Mouse (Mus musculus) right cerebral cortex, postnatal 25 days (tissue): ENCODE results near the gene Ank.
"Not testable (repeated sequence)": the region's sequence is repeated elsewhere in the genome, so short reads cannot be mapped to it uniquely, and the experiment has no call there.

Experiments used
- DNase-seq: peaks from one replicate; pipeline ENCODE4 v3.0.0; 2022

The Ank gene

DNA sequence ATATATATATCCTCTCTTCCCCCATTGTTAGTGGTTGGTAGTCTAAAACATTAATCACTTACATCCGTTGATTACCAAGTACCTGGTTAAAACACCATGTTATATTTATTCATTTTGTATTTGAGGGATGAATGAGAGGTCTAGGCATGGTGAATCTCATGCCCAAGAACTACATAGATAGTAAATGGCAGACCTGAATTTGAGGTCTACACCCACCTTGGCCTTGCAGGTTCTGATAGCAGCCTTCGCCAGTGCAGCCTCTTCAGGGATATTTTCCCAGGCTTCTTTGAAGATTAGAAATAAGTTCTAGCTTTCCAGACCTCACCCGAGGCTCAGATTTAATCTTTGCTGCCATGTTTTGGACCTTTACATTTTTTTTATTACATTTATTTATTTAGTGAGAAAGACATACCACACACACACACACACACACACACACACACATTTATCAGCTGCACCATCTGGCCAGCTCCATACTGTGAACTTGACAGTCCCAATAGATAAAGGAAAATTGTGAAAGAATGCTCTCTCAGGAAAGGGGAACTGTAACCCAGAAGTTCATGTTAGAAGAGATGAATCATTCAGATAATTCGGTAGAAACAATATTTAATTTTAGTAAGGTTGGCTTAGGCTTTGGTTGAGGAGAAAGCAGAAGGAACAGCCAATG is 2.5 kb downstream of the Ank start:
- DNase-seq = no peak

DNA sequence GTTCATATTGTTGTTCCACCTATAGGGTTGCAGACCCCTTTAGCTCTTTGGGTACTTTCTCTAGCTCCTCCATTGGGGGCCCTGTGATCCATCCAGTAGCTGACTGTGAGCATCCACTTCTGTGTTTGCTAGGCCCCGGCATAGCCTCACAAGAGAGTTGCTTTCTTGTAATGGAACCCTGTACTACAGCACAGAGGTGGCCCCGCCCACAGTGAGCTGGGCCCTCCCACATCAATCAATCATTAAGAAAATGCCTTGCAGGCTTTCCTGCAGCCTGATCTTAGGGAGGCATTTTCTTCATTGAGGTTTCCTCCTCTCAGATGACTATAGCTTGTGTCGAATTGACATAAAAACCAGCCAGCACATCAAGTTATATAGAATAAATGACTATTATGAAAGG is 3.9 kb downstream of the Ank start:
- not testable (repeated sequence) for DNase-seq

DNA sequence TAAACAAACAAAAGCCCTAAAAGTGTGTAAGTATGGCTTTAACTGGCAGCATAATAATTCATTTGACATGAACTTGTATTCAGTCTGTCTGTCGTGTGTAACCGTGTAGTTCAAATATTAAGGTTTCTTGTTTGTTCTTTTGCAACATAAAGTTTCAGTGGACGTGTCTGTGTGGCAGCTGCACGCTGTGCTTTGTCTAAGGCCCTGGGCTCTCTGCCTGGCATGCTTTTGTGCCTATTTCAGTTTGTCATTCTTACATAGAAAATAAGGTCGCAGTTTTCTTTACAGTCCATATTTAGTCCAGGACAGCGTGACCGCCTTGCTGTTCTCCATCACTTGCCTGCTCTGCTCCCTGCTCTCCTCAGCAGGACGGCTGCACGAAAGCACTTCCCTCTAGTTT is 5.8 kb downstream of the Ank start:
- DNase-seq = no peak

DNA sequence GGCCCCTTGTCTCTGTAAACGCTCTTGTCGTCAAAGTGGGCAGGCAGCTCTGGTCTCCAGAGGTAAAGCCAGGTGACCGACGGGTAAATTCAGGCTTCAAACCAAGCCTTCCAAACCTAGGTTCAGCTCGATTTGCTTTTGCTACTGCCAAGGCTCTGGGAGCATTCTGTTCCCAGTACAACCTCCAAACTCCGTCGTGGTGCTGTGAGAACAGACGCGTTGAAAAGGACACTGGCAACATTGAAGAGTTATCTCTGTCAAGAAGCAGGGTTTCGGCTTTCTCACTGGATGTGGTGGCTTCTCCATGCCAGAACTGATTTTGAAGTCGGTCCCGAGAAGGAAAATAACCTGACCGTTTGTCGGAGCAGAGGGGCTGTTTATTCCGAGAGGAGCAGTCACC is 9.5 kb downstream of the Ank start:
- no peak for DNase-seq

DNA sequence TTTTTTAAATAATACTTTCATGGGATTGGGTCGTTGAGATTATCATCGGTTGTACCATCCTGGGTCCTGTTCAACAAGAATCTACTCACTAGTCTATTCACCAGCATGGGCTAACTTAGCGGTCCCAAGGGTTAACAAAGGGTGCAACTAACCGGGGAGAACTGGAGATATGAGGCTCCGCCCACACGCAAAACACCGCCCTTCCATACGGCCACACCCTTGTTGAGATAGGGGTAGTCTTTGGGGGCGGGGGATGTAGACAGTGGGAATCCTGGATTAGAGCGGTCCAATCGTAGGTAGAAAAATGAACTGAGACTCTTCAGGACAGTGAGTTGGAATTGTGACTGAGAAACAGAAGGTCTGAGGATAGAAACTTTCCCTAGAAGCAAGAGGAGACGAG is 10.2 kb downstream of the Ank start:
- DNase-seq = no peak

DNA sequence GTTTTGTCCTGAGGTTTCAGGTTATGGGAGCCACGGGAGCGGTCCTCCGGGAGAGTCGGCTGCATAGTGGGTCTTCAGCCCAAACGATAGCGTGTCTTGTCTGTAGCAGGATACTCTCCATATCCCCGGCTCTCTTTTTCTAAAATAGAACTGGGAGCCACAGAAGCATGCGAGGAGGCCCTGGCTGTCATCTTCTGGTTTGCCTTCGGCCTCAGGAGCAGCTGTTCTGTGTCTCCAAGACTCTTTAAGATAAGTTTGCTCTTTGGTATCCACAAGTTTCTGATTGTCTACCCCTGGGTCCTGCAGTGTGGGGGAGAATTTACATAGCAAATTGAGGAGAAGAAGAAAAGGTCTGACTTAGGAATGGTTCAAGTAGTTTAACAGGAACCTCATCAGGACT is 10.7 kb downstream of the Ank start:
- DNase-seq = no peak

DNA sequence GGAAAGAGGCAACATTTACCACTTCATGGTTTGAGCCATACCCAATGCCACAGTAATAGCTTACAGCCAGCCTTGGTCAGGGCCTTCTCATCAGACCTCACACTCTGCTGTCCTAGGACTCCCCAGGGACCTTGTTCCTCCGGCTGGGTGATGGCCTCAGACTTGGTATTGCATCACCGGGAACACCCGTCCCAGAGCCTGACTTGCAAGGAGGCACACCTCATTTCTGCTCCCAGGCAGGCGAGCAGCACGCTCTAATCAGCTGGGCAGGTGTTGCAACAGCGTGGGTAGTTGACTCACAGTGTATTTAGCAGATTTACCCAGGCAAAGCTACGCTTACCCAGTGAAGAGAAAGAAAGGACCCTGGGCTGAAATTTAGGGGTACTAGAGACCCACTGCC is 11.2 kb downstream of the Ank start:
- DNase-seq = no peak

DNA sequence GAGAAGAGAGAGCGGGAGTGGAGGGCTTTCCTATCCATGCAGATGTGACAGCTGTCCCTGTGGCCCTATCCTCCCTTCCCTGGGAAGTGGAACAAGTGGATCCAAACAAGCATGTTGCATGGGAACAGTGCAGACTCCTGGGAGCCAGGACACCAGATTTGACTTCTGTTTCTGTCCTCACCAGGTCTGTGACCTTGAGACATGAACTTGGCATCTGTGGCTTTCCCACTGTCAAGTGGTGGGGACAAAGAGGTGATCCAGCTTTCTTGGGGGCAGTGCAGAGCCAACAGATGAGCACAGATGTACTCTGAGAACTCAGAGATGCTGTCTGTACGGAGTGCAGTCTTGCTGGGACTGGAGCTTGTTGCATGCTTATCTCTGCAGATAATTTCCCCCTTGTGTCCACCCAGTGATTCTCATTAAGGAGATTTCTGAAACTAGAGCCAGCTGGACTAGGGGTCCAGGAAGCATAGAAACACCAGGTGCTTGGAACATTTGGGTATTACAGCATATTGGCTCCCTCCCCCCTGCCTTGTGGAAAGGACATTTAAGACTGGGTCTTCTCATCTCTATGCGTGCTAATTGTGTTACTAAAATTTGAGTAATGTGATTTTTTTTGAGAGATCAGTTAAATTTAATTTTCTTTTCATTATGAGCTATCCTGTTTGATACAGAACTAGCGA is 14.0 kb downstream of the Ank start:
- DNase-seq = no peak

DNA sequence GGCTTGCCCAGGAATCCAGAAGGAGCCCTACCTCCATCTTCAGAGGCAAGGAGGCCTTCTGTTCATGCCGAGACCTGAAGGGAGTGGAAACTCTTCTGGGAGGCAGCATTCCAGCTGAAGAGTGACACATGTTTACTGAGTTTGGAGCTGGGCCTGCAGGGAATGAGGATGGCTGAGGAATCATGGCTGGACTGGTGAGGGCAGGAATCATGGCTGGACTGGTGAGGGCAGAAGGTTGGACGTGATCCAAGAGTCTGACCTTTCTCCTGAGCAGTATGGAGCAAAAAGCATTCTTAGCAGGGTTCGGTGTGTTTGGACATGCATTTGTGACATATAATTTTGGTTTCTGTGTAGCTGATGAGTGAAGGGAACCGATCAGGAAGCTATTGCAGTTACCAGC is 15.5 kb downstream of the Ank start:
- no peak for DNase-seq

DNA sequence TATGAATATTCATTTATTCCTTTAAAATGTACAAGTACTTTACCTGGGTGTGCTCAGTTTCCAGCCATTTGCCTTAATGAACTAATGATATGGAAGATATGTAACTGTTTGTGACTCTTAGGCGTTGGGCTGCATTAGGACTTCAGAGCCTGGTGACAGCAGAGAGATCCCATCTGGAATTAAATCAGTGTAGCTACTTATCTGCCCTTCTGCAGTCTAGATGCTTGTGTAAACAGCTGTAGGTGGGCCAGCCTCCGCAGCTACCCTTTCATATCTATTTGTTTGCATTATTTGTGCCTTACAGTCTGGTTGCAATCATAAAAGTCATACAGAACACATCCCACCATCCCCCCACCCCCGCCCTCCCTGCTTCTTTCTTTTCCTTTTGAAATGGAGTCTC is 16.7 kb downstream of the Ank start:
- DNase-seq = no peak

DNA sequence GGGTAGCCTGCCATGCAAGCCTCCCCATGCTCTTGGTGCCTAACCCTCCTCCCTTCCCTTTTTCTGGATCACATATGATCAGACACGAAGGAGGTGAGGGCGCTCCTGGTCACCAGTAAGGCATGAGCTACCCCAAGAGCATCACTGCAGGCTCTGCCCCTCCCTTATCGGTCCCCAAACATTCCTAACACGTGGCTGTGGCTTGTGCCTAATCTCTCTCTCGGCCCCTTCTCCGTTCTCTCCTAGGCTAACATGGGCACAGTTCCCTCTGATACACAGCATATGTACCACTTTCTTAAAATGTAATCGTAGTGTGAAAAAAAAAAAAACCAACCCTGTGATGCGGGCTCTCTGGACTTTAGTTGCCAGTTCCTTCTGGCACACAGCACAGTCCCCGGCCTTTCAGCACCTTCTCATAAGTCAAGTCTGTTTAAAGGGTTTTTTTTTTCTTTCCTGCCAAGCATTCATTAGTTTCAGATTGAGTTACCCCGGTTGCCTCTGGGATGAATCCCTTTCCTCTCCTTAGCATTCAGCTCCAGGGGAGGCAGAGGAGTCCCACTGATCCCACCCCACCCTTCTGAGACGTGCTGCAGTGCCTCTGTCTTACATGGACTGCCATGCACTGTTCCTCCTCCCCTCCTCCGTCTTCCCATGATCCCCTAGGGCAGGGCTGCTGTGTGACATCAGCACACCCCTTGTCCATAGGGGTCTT is 19.2 kb downstream of the Ank start:
- no peak for DNase-seq

DNA sequence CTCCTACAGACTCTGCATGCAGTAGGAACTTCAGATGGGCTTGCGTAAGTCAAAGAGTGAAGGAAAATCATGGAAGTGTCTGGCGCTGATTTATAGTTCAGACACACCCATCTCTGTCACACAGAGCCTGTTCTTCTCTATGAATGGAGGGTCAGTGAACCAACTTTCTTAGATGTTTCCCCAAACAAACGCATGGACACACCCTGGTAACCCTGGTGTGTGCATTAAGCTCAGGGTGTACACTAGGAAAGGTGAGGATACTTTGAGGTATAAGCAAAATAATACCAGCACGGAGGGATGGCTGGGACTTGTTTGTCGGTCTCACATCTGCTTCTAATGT is 19.8 kb downstream of the Ank start:
- DNase-seq = no peak

DNA sequence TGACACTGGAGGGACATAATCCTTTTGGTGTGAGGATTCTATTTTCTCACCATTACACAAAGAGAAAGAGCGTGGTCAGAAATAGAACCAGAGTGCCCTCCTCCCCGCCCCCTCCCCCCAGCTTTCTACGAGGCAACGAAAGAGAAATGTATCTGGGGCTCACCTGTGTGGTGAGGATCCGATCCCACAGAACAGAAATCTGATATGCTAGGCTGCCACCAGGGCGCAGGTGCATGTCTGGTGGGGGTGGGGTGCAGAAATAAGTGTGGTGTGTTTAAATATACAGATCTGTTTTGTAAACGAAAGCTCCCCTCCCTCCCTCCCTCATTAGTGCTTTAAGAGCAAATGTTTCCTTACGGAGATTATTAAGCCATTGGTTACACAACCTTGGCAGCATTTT is 20.6 kb downstream of the Ank start:
- DNase-seq = no peak

DNA sequence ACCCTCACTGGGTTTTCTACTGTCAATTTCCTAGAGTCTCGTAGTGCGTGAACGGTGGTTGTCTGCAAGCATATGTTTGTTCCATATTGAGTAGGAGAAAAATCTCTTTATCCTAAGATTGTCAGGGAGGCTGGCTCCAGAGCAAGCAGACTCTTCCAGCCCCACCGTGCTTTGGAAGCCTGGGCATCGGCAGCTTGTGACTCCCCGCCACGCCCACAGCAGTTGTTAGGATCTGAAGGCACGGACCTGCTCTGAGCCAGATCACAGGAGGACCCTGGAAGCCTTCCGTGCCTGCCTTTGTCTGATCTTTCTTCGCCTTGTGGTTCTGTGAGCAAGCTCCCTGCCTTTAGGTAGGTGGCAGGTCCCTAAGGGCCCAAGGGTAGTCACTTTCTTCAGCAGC is 21.6 kb downstream of the Ank start:
- peak; percentile 55 for DNase-seq

DNA sequence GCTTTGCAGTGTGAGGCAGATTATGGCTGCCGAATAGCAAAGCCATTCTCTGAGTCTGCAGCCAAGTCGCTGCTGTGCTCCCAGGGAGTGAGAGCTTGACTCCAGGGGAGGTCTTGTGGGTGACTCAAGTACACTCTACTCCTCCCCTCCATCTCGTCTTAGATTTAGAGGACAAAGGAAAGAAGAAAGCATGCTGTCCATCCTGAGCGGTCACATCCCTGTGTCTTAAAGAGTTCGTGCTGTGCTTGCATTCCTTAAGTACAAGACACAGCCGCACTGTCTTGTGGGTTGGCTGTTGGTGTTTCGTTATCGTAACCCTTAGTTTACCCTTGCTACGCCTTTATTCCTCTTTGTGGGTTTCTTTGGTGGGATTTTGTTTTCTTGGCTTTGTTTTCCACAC is 24.2 kb downstream of the Ank start:
- DNase-seq = no peak

DNA sequence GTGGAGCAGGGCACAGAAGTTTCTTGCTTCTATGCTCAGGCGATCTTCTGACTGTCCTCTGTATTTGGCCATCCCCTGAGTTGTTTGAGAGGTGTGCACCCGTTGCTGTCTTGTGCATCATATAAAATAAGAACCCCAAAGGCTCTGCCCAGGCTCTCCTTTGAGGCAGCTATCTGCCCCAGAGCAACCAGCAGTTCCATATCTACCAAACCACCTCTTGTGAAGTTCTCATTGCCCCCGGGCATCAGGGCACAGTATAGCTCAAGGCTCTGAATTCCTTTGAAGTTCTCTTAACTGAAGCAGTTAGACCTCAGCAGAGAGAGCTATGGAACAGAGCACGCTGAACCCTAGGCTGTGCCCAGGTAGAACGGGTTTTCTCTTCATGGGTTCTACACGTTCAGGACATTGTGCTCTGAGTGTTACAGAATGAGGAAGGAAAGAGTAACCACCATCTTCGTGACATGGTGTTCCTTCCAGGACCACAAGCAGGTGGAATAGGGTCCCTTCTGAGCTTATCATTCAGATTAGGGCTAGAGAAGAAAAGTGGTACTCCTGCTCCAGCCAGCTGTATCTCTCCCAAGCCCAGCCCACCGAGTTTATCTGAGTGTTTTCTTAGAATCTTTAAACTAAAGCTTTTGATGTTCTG is 25.1 kb downstream of the Ank start:
- DNase-seq = no peak

DNA sequence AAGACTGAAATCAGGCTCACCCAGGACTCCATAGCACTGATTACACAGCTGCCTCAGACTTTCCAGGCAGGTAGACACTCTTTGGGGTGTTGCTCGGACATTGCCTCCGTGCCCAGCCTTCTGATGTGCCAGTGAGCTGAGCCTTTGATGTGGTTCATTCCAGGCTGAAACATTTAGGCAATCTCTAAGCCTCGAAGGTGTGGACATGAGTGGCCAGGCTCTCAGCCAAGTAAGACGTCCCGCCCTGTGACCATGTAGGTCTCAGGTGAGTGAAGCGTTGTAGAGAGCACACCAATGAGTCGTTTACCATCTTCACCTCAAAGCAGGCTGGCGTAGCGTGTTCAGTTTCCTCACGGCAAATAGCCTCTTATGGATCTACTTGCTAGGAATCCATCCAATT is 25.7 kb downstream of the Ank start:
- no peak for DNase-seq

DNA sequence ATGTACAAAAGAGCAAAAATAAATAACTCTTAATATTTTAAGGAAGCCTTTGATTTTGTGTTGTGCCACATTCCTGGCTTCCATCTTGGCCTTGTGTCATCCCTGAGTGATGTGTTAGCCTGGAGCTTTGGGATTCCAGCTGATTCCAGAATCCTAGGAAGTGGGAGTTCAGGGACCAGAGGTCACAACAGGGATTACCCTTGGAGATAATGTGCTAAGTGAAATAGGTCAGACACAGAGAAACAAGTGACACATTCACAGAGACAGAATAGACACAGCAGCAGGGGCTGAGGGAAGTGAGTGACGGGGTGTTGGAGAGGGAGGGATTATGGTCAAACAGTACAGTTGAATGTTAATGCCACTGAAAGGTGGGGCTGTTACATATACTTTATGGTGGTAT is 26.3 kb downstream of the Ank start:
- no peak for DNase-seq

DNA sequence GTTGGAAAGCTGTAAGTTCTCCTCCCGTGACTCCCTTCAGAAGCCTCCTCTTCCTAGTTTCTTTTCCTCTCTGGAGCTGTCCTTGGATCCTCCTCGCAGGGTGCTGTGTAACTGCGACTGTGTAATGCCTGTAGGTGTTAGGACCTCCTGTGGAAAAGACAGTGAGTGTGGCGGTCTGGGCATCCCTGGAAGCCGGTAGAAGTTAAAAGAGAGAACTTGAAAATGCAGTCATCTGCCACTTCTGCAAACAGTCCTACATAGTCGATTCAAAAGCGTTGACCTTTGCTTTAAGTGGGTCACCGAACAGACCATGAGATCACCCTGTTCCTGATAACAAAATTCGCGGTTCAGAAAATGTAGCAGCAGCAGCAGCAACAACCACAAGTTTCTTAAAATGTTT is 27.0 kb downstream of the Ank start:
- no peak for DNase-seq

DNA sequence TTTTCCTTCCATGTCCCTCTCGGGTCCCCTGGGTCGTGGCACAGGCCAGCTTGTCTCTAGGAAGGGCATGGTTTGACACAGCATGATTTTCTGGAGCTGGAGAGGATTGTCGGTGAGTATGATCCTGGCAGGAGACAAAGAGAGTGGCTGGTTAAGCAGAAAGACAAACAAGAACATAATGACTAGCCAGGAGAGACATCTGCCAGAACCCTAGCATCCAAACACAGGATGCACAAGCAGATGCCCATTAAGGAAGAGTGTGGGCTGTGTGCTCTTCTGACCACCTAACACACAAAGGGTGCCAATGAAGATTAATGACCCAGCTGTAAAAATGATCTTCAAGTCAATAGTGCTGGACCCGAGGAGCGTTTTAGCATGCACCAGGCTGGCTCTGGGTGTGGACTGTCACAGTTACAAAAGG is 29.5 kb downstream of the Ank start:
- DNase-seq = no peak

DNA sequence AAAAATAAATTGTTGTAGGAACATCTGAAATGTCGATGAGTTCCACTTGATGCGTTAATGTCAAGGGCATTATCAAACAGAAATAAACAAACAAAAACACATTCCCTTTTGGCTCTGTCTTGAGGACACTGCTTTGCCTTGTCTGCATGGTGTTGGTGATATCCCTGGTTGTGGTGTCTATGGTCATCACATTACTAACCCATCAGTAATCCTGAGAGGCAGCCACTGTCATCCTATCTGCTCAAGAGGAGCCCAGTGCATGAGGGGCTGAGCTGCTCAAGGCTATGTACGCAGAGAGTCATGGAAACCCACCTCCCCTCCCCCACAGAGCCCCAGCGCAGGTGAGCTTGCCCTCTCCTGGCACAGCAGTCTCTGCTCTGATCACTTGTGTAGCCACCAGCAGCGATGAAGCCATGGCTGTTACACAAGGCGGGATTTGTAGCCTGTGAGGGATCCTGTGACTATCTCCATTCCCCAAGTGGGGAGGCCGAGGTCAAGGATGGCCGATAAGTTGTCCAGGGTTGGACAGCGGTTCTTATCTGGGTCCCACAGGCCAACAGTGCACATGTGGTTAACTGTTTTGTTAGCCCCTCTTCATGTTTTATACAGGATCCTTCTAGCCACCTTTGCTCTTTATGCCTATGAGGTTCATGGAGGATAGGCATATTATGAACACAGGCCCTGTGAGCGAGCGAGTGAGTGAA is 30.3 kb downstream of the Ank start:
- no peak for DNase-seq

DNA sequence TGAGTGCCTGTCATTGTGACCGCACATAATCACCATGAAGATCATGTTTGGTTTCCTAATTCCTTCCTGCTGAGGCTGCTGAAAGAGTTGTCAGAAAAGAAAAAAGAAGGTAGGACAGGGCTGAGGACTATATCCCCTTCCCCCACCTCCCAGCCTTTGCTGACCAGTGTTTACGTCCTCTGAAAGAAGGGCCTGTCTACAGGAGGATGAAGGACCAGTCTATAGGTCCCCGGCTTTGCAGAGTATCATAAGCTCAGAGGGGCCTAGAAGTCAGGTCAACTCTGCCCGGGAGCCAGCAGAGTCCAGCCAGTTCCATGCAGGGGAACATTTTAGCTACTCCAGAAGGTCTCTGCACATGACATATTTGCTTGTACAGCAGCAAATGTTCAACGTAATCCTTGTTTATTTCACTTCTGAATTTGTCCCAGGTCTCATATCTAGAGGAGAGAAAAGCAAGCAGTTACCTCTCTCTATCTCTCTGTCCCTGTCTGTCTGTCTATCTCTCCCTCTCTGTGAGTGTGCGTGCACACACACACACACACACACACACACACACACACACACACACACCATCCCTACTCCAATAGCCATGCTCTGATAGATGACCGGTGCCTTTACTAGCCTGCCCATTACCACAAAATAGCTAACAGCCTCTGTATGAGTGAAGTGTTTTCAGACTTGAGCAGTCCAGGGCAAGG is 31.0 kb downstream of the Ank start:
- DNase-seq = no peak

DNA sequence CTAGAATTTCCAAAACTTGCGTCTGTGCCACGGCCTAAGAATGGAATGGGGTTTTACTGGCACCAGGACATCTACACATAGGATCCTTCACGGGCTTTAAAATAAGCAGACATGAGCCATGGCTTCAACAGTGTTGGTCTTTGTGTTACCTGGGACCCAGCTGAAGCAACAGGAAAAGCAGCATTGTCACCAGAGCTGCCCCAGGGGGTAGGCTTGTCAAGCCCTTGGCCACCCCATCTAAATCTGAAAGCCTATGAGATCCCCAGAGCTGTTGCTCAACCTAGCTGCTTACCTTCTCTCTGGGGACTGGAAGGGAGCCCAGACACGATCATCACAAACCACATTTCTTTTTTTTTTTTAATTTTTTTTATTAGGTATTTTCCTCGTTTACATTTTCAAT is 31.6 kb downstream of the Ank start:
- no peak for DNase-seq
